Mouse (Mus musculus) frontal cortex, postnatal 14 days (tissue): ENCODE results near the gene Krba1.

ENCODE experiments used
- DNase-seq, 2 experiments: peaks; one replicate each; pipeline ENCODE4 v3.0.0; 2022; ENCODE audit warnings: low spot score in 2 of 2

The Krba1 gene

DNA sequence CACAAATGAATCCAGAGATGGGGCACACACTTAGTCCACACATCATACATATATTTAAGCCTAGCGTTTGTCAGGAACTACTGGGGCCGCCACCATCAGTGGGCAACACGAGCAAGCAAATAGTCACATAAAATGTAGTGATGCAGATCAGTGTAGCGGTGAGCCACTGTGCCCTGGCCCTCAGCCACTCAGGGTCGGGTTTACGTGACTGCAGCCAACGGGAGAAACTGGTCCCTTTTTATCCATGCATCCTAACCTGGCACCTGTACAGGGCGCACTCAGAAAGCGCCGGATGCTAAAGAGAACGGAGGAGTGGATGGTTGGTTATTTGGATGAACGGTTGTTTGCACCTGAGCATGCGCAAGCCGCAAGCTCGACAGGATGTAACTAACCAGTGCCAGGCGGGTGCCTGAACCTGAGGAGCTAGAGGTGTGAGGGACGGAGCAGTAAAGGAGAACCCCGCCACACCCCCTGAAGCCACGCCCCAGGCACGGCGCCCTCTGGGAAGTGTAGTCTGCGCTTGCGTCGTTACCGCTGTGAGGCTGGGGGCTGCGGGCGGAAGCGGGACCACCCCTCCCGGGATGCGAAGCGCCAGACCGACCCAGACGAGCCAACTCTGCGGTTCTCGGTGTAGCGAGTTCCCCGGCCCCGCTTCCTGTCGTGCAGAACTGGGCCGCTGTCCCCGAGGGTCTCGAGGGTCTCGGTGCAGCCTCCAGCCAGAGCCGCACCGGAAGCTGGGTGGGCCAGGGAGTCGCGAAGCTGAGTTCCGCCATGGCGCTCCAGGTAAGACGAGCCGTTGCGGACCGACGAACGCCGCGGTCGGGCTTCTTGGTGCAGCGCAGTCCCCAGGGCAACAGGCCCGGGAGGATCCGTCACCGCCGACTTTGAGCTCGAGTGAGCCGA, at the start of gene Krba1:
TSS of gene Krba1 (plus strand) at position 482 of the 903 bp plus-strand sequence.
- peak; percentile 78 to 84 for DNase-seq

DNA sequence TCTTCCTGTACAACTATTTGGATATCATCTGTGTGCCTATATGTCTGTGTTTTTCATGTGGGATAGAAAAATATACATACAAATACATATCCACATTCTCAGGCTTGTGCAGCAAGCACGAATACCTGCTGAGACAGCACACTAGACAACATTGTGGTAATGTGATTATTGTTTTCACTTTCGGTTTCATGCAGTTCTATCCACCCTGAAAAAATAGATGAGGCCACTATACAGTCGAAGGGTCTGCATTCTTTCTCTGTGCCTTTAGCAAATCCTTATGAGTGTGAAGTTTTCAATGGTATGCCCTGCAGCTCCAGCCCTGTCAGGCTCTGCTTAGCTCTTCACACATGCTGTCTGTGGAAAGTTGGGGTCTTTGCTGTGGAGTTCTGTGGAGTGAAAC, 36.5 kb upstream of the Krba1 start:
- DNase-seq: no peak

GRCm38 (mm10) chr6:48366322-48366996, 28.9 kb upstream of the Krba1 start:
- no peak for DNase-seq

DNA sequence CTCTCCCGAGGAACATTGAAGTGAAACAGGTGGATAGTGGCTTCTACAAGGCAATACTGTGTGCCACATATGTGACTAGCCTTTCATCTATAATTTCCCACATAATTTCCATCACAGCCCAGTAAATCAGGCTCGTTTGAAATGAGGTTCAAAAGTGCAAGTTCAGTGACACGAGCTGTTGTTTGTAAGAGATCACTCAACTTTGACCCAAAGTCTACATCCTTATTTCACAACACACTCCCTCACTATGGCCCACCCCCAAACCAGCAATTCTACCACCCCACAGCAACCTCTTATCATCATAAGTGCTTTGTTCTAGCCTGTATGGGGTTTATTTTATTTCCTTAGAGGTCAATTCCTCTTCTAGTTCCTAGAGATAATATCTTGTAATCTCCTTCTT, 7.2 kb upstream of the Krba1 start:
- DNase-seq: no peak

- no peak for DNase-seq
Measured at GRCm38 (mm10) chr6:48393811-48394210, 1.6 kb upstream of the Krba1 start.

GRCm38 (mm10) chr6:48396008-48396595, 716 bp downstream of the Krba1 start:
- no peak for DNase-seq

DNA sequence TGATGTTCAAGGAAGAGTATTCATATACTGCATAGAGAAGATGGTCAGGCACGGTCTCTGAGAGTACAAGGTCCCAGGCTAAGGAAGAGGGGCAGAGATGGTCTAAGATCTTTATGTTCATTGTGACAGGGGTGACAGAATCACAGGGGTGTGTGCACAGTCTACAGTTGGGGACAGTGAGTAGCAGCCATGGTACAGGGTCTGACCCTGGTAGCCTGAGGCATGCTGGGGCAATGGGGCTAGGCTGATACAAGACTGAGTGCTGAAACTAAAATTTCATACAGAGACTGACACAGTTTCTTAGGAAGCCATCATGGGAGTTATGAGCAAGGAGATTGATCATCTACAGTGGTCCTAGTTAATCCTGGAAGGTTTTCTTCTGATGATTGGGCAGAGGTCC, 1.3 kb downstream of the Krba1 start:
- no peak for DNase-seq

DNA sequence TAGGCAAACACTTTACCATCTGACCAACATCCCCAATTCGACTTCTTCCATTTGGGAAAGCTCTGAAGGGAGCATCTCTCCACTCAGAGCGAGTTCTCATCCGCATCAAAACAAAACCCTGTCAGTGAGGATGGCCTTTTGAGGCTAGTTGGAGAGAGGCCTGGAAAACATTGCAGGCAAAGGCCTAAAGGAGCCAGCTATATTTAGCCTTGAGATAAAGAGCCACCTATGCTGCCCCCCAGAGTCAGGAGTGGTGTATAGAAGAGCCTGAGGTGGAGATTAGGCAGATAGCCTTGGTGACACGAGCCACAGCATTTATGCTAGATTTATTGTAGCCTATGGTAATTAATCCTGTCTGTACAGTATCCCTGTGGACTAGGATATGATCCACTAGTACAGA, 1.9 kb downstream of the Krba1 start:
- DNase-seq: no peak

DNA sequence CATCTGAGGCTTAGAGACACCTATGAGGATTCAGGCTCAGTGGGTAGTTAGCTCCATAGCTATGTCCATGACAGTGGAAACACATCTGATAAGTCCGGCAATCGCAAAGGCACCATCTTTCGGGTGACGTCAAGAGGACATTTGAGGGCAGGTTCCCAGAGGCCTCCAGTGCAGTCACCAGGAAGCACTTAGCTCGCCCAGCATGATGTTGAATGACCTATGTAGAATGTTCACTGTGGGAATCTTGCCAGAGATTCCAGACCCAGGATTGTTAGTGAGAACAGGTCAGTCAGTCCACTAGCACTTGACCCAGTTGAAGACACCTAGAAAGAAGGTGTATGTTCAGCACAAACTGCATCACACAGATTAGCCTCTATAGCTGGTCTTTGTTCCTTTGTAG, 4.5 kb downstream of the Krba1 start:
- DNase-seq: no peak

GRCm38 (mm10) chr6:48404071-48404470, 8.7 kb downstream of the Krba1 start:
- DNase-seq: no peak

DNA sequence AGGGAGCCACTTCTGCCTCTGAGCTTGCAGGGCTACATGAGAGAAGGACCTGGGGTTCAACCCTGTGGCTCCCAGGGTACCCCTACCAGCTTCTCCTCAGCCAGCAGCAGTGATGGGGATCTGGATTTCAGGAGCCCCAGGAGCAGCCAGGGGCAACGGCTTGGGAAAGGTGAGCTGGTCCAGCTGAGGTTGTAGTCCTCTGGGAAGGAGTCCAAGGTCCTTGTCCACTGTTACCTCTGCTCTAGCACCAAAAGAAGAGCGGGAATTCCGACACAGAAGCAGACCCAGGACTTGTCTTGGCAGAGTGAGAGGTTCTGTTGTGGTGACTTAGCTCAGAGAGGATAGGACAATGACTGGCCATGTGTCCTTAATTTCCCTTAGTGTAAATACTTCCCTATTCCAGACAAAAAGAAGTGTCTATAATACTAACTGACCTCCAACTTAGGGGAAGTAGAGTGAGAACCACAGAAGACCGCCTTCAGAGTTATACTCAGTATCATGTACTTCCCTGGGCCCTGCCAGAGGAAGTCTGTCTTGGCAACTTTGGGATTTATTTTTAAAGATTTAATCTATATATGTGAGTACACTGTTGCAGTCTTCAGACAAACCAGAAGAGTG, 14.4 kb downstream of the Krba1 start:
- DNase-seq: peak in 1 of 2 experiments; percentile 0

- DNase-seq: peak in 1 of 2 experiments; percentile 1
Measured at GRCm38 (mm10) chr6:48410551-48410950, 15.2 kb downstream of the Krba1 start.

DNA sequence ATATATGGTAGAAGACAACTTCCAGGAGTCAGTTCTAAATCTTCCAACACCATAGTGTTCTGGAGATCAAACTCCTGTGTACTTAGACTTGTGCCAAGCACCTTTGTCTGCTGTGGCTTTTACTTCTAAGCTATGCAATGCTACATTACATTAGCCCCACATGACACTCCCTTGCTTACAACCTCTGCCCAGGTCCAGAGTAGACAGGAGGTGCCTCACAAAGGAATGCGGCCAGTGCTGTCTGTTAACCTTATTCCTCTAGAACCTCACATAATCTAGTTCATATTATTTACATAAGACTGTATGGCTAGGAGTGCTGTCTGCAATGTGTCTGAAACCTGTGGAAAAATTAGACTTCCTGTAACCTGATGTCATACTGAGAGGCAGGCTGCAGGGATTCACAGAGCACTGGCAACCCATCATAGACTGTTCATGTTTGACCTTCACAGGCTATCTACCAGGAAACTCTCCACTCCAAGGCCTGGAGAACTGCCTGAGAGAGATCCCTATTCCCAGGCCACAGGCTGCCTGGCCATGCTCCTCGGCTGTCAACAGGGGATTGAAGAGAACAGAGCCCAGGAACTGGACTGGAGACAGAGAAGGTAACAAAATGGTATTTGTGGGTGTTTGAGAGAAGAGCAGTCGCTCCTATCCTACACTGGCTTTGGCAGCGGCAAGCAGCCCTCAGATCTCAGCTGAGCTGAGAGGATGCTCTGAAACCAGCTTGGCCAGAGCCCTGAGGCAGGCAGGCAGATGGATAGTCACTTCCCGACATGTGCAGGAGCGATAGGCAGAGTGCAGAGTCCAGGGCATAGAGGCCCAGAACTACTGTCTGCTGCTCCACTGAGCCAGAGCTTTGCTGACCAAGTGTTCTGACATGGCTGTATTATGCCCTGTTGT, 16.1 kb downstream of the Krba1 start:
- DNase-seq: no peak

DNA sequence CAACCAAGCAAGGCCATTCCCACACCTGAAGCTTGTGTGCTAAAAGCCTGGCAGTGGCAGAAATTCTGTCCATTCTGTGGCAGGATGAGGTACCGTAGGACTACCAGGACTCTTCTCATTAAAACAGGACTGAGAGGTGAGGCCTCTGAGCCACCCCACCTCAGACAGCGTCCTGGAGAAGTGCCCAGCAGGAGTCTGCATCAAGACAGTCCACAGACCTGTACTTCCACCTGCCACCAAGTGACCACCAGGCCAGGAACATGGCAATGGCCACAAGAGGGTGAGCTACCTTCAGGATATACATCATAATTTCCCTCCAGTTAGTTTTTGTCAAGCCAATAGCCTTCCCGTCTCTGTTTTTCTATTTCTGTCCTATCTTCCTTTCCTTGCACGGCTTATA, 16.8 kb downstream of the Krba1 start:
- DNase-seq: no peak

GRCm38 (mm10) chr6:48412662-48413061, 17.3 kb downstream of the Krba1 start:
- DNase-seq: no peak

- DNase-seq: no peak
Measured at GRCm38 (mm10) chr6:48413081-48413480, 17.7 kb downstream of the Krba1 start.

DNA sequence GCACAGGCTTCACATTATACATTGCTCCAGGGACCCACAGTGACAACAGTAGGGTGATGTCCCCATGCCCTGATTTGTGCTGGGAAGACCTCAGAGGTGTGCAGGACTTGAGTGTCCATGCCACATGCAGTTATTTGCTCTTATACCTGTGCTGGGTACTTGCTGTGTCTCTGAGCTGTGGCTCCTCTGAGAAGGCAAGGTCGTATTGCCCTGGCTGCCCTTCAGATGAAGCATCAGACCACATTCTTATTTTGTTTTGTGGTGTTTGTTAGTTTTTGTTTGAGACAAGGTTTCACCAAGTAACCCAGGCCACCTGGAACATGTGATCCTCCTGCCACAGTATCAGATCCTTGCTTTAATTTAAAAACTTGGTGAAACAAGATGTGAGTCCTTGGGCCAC, 19.5 kb downstream of the Krba1 start:
- no peak for DNase-seq

DNA sequence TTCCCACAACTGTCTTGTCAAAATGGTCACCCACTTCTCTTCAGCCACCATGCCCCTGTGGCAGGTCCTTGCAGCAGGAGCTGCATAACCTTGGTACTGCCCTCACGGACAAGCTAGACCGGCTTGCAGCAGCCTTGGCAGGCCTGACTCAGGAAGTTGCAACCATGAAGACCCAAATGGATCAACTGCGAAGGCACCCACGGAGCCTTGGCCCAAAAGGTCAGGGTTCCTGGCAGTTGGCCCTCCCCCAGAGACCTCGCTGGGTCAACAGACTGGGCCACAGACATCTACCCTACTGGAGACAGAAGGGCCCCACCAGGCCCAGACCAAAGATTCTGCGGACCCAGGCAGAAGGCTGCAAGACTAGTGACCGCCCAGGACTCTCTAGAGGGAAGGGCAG, 20.2 kb downstream of the Krba1 start:
- DNase-seq: no peak

DNA sequence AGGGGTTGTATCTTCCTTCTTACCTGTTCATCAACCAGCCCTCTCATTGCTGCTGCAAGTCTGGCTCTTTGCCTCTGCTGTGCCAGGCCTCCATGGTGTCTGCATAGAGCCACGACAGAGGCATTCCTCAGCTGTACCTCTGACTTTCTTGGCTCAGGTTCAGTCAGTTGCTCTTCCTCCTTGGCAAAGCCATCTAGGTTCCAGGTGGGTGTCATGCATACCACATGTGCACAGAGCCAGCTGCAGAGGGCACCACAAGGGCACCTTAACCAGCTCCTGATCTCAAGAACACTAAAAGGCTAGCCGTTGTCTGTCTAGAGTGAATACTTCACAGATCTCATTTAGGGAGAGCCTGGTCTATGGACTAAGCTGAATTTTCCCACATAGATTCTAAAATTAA, 21.1 kb downstream of the Krba1 start:
- DNase-seq: no peak

DNA sequence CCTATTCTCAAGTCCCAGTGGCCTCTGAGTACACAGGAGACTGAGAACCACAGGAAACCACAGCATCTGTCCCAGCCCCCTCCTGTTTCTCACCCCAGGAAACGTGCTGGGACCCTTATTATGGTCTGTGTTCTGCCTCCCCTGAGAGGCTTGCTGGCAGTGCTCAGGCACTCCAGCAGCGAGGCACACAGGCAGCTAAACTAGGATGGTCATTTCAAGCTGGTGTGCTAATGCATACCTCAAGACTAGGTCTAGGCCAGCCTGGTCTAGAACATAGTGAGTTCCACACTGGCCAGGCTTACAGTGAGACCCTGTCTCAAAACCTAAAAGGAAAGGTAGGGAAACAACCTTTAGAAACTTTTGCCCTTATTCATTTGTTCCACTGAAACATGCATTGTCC, 25.3 kb downstream of the Krba1 start:
- no peak for DNase-seq

DNA sequence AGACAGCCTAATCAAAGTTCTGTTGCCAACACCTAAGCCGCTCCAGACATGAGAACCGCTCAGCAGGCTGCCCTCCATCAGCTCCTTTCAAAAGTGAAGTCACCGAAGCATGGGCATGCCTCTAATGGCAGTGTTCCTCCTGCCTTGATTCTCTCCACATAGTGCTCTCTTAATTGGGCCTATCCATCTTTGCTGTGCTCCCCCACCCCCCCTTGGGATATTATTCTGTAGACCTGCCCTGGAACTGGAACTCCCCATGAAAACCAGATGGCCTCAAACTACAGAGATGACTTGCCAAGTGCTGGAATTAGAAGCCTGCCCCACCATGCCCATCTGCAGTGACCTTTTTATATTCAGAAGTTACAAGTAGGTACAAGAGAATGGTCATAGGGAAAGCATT, 27.9 kb downstream of the Krba1 start:
- DNase-seq: no peak
